In genomic region chr8:105930602-105931001, GRCm38 (mm10) we compare ENCODE assay signal across 8 mouse cellular contexts. TPM values are rescaled to one million over a fixed set of nuclear protein-coding genes. Genes with fewer than 3 reads are reported as not detected.
DNase-seq lines count a peak whose midpoint lies in the region; ATAC-seq and TF ChIP-seq lines count a peak whose summit lies in the region.

No protein-coding gene starts in this region.

- no peak overlapping the region for H3ac ChIP-seq in C2C12 (ENCODE audit: control insufficient read depth, insufficient read length, low read depth)

- DNase-seq in embryonic facial prominence, embryonic 14.5 days (ENCODE audit: low spot score) = peak; percentile 53
- peak; percentile 84 for DNase-seq in kidney, adult 9 months
- peak; percentile 85 for DNase-seq in liver
- peak; percentile 73 to 78 for DNase-seq in spleen, postnatal 36 days (ENCODE audit: low spot score in 2 of 2)

- H3K79me3 ChIP-seq in C2C12 (ENCODE audit: low read depth) = no peaks in the 10 kb centered on the region

- H3K27ac ChIP-seq in bone marrow, adult 2 months (ENCODE audit: control insufficient read depth, insufficient read depth, low read depth, low read length, poor library complexity) = no peak overlapping the region
- no peak overlapping the region for H3K27ac ChIP-seq in embryonic facial prominence, embryonic 14.5 days (replicated peaks; ENCODE audit: low read depth, low read length)
- no peak overlapping the region for H3K27ac ChIP-seq in heart, embryonic 11.5 days (ENCODE audit: low read depth, low read length)

- H3K27me3 ChIP-seq in C2C12 (ENCODE audit: control insufficient read depth, insufficient read depth, insufficient read length) = no peaks in the 10 kb centered on the region
- H3K27me3 ChIP-seq in embryonic facial prominence, embryonic 14.5 days (replicated peaks; ENCODE audit: control insufficient read depth, insufficient read depth, low read length) = no peaks in the 10 kb centered on the region
- H3K27me3 ChIP-seq in heart, embryonic 11.5 days (ENCODE audit: control insufficient read depth, insufficient read depth, low read length) = no peaks in the 10 kb centered on the region

- 0 out of 2 replicates have a peak overlapping the region, but pooled peaks have one; percentile 0 for H3K9ac ChIP-seq in embryonic facial prominence, embryonic 14.5 days (ENCODE audit: low read depth, low read length)
- peak overlapping the region; percentile 23; the same call in 1 of the 2 replicates for H3K9ac ChIP-seq in heart, embryonic 11.5 days (ENCODE audit: low read depth, low read length)

- 30% methylated on average over 8 of the region's 8 CpGs for WGBS in bone marrow, adult 2 months
- 13% methylated on average over 8 of the region's 8 CpGs for WGBS in embryonic facial prominence, embryonic 14.5 days
- 16% methylated on average over 8 of the region's 8 CpGs for WGBS in heart, embryonic 11.5 days (ENCODE audit: insufficient replicate concordance)

- H3K4me3 ChIP-seq in C2C12 (ENCODE audit: insufficient read depth, poor library complexity, severe bottlenecking) = no peak overlapping the region
- H3K4me3 ChIP-seq in bone marrow, adult 2 months (replicated peaks; ENCODE audit: control insufficient read depth, low read depth, low read length) = no peak overlapping the region
- no peak overlapping the region for H3K4me3 ChIP-seq in embryonic facial prominence, embryonic 14.5 days (ENCODE audit: low read depth, low read length)
- no peak overlapping the region for H3K4me3 ChIP-seq in heart, embryonic 11.5 days (ENCODE audit: low read depth, low read length)

- no peaks in the 10 kb centered on the region for H3K79me2 ChIP-seq in C2C12 (ENCODE audit: control insufficient read depth, insufficient read depth)

- ATAC-seq in embryonic facial prominence, embryonic 14.5 days (ENCODE audit: low read depth) = peak; percentile 68
- no peak for ATAC-seq in heart, embryonic 11.5 days (replicated peaks; ENCODE audit: insufficient number of reproducible peaks, low FRiP score, low TSS enrichment)
- peak; percentile 88 for ATAC-seq in monocyte, adult 5-6 weeks (replicated peaks; ENCODE audit: insufficient number of reproducible peaks, low FRiP score, low TSS enrichment, poor library complexity, severe bottlenecking)

- peaks cover 3% of the 10 kb centered on the region for H3K36me3 ChIP-seq in C2C12 (ENCODE audit: control insufficient read depth, insufficient read depth)
- peaks cover 22% of the 10 kb centered on the region for H3K36me3 ChIP-seq in embryonic facial prominence, embryonic 14.5 days (ENCODE audit: control insufficient read depth, insufficient read depth, low read length)
- H3K36me3 ChIP-seq in heart, embryonic 11.5 days (ENCODE audit: control insufficient read depth, insufficient read depth, low read length) = peaks cover 4% of the 10 kb centered on the region; the same call in 1 of the 2 replicates

- no peaks in the 10 kb centered on the region; the same call in 1 of the 2 replicates for H3K4me1 ChIP-seq in bone marrow, adult 2 months (ENCODE audit: control insufficient read depth, insufficient read depth, low read length)
- no peaks in the 10 kb centered on the region for H3K4me1 ChIP-seq in embryonic facial prominence, embryonic 14.5 days (ENCODE audit: control insufficient read depth, insufficient read depth, low read length)
- no peaks in the 10 kb centered on the region for H3K4me1 ChIP-seq in heart, embryonic 11.5 days (ENCODE audit: control insufficient read depth, insufficient read depth, low read length)

- no peak overlapping the region for H3K4me2 ChIP-seq in embryonic facial prominence, embryonic 14.5 days (ENCODE audit: low read depth, low read length)
- no peak overlapping the region for H3K4me2 ChIP-seq in heart, embryonic 11.5 days

- TF ChIP-seq POLR2A in bone marrow, adult 2 months (IDR thresholded peaks at IDR 0.05; ENCODE audit: borderline replicate concordance, control insufficient read depth, low read depth, low read length) = no peak

- TF ChIP-seq CTCF in C2C12 (IDR thresholded peaks at IDR 0.05; ENCODE audit: control insufficient read depth, insufficient read depth, insufficient read length) = peak; percentile 83
- TF ChIP-seq CTCF in bone marrow, adult 2 months (IDR thresholded peaks at IDR 0.05; ENCODE audit: control insufficient read depth, insufficient read depth, low read length) = peak; percentile 98

- H3K9me3 ChIP-seq in embryonic facial prominence, embryonic 14.5 days (ENCODE audit: control insufficient read depth, low read length) = no peaks in the 10 kb centered on the region
- no peaks in the 10 kb centered on the region for H3K9me3 ChIP-seq in heart, embryonic 11.5 days (replicated peaks; ENCODE audit: control insufficient read depth, low read length)

TF ChIP-seq in C2C12, 6 proteins besides CTCF, POLR2A, EP300 and RAD21:
- no peak for TF ChIP-seq USF1 (IDR thresholded peaks at IDR 0.05; ENCODE audit: low read depth)
- no peak for TF ChIP-seq CEBPB (IDR thresholded peaks at IDR 0.05; ENCODE audit: low read depth)
- TF ChIP-seq MYOD1 (IDR thresholded peaks at IDR 0.05; ENCODE audit: control insufficient read depth, insufficient read length, low read depth) = no peak
- TF ChIP-seq FOSL1 (IDR thresholded peaks at IDR 0.05; ENCODE audit: insufficient read depth, low read length, poor library complexity, severe bottlenecking) = no peak
- no peak for TF ChIP-seq MYOG (IDR thresholded peaks at IDR 0.05; ENCODE audit: control insufficient read depth, extremely low read depth, insufficient read length)
- no peak for TF ChIP-seq MAX (IDR thresholded peaks at IDR 0.05)

RNA-seq across cellular contexts. Expression of gene Ctrl, which starts 3.1 kb away (rescaled TPM):
- 0.16 TPM for polyA plus RNA-seq in C2C12 (2012; fragmentation: generic; extraction: Trizol)
- polyA plus RNA-seq in bone marrow, adult 2 months (2011; ENCODE audit: insufficient read depth, insufficient read length, low replicate concordance, missing spikeins) = not detected in 2 replicates
- polyA plus RNA-seq in embryonic facial prominence, embryonic 14.5 days (2014; fragmentation: Nextera tagmentation; extraction: Ambion mirVana) = 0.57 and 1.1 TPM in 2 replicates
- polyA plus RNA-seq in heart, embryonic 11.5 days (2014; fragmentation: Nextera tagmentation; extraction: Ambion mirVana) = 1.1 and 1.3 TPM in 2 replicates
- total RNA-seq in monocyte, adult 5-6 weeks (2017) = not detected in 3 replicates

RNA-seq across cellular contexts. Expression of gene Psmb10, which starts 7.6 kb away (rescaled TPM):
- polyA plus RNA-seq in C2C12 (2012; fragmentation: generic; extraction: Trizol) = 73.5 TPM
- polyA plus RNA-seq in bone marrow, adult 2 months (2011; ENCODE audit: insufficient read depth, insufficient read length, low replicate concordance, missing spikeins) = 88.5 and 149 TPM in 2 replicates
- polyA plus RNA-seq in embryonic facial prominence, embryonic 14.5 days (2014; fragmentation: Nextera tagmentation; extraction: Ambion mirVana) = 35.9 and 37.3 TPM in 2 replicates
- 50.8 and 60.0 TPM in 2 replicates for polyA plus RNA-seq in heart, embryonic 11.5 days (2014; fragmentation: Nextera tagmentation; extraction: Ambion mirVana)
- total RNA-seq in monocyte, adult 5-6 weeks (2017) = 98.5 to 154 TPM (median 99.0 TPM) in 3 replicates

RNA-seq across cellular contexts. Expression of gene Lcat, which starts 12.6 kb away (rescaled TPM):
- 1.4 TPM for polyA plus RNA-seq in C2C12 (2012; fragmentation: generic; extraction: Trizol)
- 4.6 and 15.5 TPM in 2 replicates for polyA plus RNA-seq in bone marrow, adult 2 months (2011; ENCODE audit: insufficient read depth, insufficient read length, low replicate concordance, missing spikeins)
- polyA plus RNA-seq in embryonic facial prominence, embryonic 14.5 days (2014; fragmentation: Nextera tagmentation; extraction: Ambion mirVana) = 1.7 and 1.8 TPM in 2 replicates
- 0.70 and 2.6 TPM in 2 replicates for polyA plus RNA-seq in heart, embryonic 11.5 days (2014; fragmentation: Nextera tagmentation; extraction: Ambion mirVana)
- total RNA-seq in monocyte, adult 5-6 weeks (2017) = not detected in 3 replicates

RNA-seq across cellular contexts. Expression of gene Pskh1, which starts 30.4 kb away (rescaled TPM):
- polyA plus RNA-seq in C2C12 (2012; fragmentation: generic; extraction: Trizol) = 14.4 TPM
- polyA plus RNA-seq in bone marrow, adult 2 months (2011; ENCODE audit: insufficient read depth, insufficient read length, low replicate concordance, missing spikeins) = 2.9 and 6.0 TPM in 2 replicates
- 26.1 and 34.0 TPM in 2 replicates for polyA plus RNA-seq in embryonic facial prominence, embryonic 14.5 days (2014; fragmentation: Nextera tagmentation; extraction: Ambion mirVana)
- 14.7 and 17.4 TPM in 2 replicates for polyA plus RNA-seq in heart, embryonic 11.5 days (2014; fragmentation: Nextera tagmentation; extraction: Ambion mirVana)
- total RNA-seq in monocyte, adult 5-6 weeks (2017) = 11.4 to 15.3 TPM (median 11.6 TPM) in 3 replicates

RNA-seq across cellular contexts. Expression of gene Slc12a4, which starts 35.3 kb away (rescaled TPM):
- 79.1 TPM for polyA plus RNA-seq in C2C12 (2012; fragmentation: generic; extraction: Trizol)
- polyA plus RNA-seq in bone marrow, adult 2 months (2011; ENCODE audit: insufficient read depth, insufficient read length, low replicate concordance, missing spikeins) = 15.9 and 21.3 TPM in 2 replicates
- 42.8 and 43.9 TPM in 2 replicates for polyA plus RNA-seq in embryonic facial prominence, embryonic 14.5 days (2014; fragmentation: Nextera tagmentation; extraction: Ambion mirVana)
- polyA plus RNA-seq in heart, embryonic 11.5 days (2014; fragmentation: Nextera tagmentation; extraction: Ambion mirVana) = 28.6 and 39.9 TPM in 2 replicates
- 2.7 to 13.5 TPM (median 8.1 TPM) in 3 replicates for total RNA-seq in monocyte, adult 5-6 weeks (2017)
